Mouse (Mus musculus) intestine, postnatal 0 days (tissue): ENCODE data around the gene 4931428F04Rik. TPM values are rescaled to one million over a fixed set of nuclear protein-coding genes. Genes with fewer than 3 reads are reported as not detected.

Experiments
- ATAC-seq: fragments of 200-750 bp; cut with Nextera tagmentation; 2 replicates; pipeline ENCODE4 v1.8.0; 2017; ENCODE audit warnings: mild to moderate bottlenecking, moderate TSS enrichment, moderate library complexity
- H3K27ac ChIP-seq: fragments of 300-500 bp; sonication (generic); 2 replicates; pipeline ENCODE4 v1.5.1; 2014; ENCODE audit warnings: mild to moderate bottlenecking, low read depth, low read length, moderate library complexity
- H3K27me3 ChIP-seq: fragments of 300-500 bp; sonication (generic); replicated peaks from 2 replicates; pipeline ENCODE4 v1.6.1; 2014; ENCODE audit warnings: low read length, mixed read lengths; ENCODE audit not compliant: control insufficient read depth, insufficient read depth
- H3K36me3 ChIP-seq: fragments of 300-500 bp; sonication (generic); 2 replicates; pipeline ENCODE4 v1.6.1; 2014; ENCODE audit warnings: mild to moderate bottlenecking, moderate library complexity; ENCODE audit not compliant: control insufficient read depth, insufficient read depth
- H3K4me1 ChIP-seq: fragments of 300-500 bp; sonication (generic); replicated peaks from 2 replicates; pipeline ENCODE4 v1.6.1; 2014; ENCODE audit warnings: antibody characterized with exemption, low read length, mixed read lengths; ENCODE audit not compliant: control insufficient read depth, insufficient read depth
- H3K4me2 ChIP-seq: fragments of 300-500 bp; sonication (generic); replicated peaks from 2 replicates; pipeline ENCODE4 v1.6.1; 2014; ENCODE audit warnings: low read depth, mild to moderate bottlenecking, moderate library complexity
- H3K4me3 ChIP-seq: fragments of 300-500 bp; sonication (generic); 2 replicates; pipeline ENCODE4 v1.5.1; 2014; ENCODE audit warnings: low read depth, low read length
- H3K9ac ChIP-seq: fragments of 300-500 bp; sonication (generic); 2 replicates; pipeline ENCODE4 v1.6.1; 2014; ENCODE audit warnings: mild to moderate bottlenecking, low read depth, low read length
- H3K9me3 ChIP-seq: fragments of 300-500 bp; sonication (generic); 2 replicates; pipeline ENCODE4 v1.6.1; 2016; ENCODE audit warnings: mixed run types; ENCODE audit not compliant: control insufficient read depth
- CTCF ChIP-seq: sonication (generic); IDR thresholded peaks from 2 replicates; pipeline ENCODE4 v1.5.1; 2016; ENCODE audit warnings: low read depth, mild to moderate bottlenecking, control low read depth, antibody characterized with exemption, moderate library complexity
- WGBS: fragments of 180-500 bp; shearing (Covaris S2); extraction: QIAGEN DNeasy Blood & Tissue Kit; methylation state at CpG from one replicate; pipeline ENCODE4 v1.1.7; 2014; 5-methylcytosine and 5-hydroxymethylcytosine counted together
- polyA plus RNA-seq: library from polyadenylated mRNA; unstranded; fragments of >200 nt; fragmentation: Nextera tagmentation; extraction: Ambion mirVana; gene quantifications from 2 replicates; pipeline ENCODE4 v1.2.1, GENCODE M21; 2015

Gene 4931428F04Rik
- polyA plus RNA-seq, 1 experiment from 2014 or later, result 1.5 TPM

DNA sequence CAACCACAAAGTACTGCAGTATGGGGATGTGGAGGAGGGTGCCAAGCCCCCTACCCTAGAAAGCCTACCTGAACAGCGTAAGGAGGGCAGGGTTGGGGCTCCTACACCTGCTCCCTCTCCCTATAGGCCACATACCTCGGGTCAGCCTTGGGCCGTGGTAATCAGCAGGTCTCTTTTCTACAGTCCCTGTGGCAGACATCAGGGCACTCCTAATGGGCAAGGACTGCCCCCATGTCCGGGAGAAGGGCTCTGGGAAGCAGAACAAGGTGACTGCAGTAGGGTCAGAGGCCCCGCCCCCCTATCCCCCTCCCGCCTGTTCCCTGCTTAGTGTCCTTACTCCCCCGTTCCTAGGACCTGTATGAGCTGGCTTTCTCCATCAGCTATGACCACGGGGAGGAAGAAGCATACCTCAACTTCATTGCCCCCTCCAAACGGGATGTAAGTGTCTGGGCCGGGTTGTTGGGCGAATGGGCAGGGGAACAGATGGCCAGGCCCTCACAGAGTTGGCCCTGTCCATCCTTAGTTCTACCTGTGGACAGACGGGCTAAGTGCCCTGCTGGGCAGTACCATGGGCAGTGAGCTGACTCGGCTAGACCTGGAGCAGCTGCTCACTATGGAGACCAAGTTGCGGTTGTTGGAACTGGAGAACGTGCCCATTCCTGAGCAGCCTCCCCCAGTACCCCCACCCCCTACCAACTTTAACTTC, 19.6 kb upstream of the 4931428F04Rik start:
- peaks cover 4% of the 10 kb centered on the region; the same call in 1 of the 2 replicates for H3K4me1 ChIP-seq
- no peaks in the 10 kb centered on the region for H3K9me3 ChIP-seq
- WGBS, result 84% methylated on average over 15 of the region's 15 CpGs
- H3K27ac ChIP-seq, result no peak overlapping the region
- no peak for ATAC-seq
- H3K4me2 ChIP-seq, result no peak overlapping the region
- no peaks in the 10 kb centered on the region for H3K27me3 ChIP-seq
- no peak overlapping the region for H3K4me3 ChIP-seq
- no peak overlapping the region for H3K9ac ChIP-seq
- no peak for TF ChIP-seq CTCF
- peaks cover 65% of the 10 kb centered on the region for H3K36me3 ChIP-seq

DNA sequence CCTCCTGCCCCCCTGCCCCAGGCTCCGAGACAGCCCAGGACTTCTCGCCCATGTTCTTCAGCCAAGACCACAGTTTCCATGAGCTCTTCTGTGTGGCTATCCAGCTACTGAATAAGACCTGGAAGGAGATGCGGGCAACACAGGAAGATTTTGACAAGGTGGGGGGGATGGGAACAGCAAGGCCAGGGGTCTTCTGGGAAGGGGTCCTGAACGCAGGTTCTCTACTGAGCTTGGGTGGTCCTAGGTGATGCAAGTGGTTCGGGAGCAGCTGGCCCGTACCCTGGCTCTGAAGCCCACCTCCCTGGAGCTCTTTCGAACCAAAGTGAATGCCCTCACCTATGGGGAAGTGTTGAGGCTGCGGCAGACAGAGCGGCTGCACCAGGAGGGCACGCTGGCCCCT, 18.8 kb upstream of the 4931428F04Rik start:
- ATAC-seq, result no peak
- H3K27ac ChIP-seq, result no peak overlapping the region

DNA sequence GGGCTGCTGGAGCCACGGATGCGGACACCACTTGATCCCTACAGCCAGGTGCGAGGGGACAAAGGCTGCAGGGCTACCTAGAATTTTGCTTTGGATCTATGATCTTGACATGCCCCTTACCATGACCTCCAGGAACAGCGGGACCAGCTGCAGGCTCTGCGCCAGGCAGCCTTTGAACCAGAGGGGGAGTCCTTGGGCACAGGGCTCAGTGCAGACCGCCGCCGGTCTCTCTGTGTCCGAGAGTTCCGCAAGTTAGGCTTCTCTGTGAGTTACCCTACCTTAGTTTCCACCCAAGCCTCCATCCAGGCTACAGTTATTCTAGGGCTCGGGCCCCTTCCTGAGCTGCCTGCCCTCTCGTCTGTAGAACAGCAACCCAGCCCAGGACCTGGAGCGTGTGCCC, 18.0 kb upstream of the 4931428F04Rik start:
- TF ChIP-seq CTCF, result no peak
- Histone ChIP-seq H3K4me1 (peaks cover 4% of the 10 kb centered on the region; the same call in 1 of the 2 replicates), H3K36me3 (peaks cover 58% of the 10 kb centered on the region), H3K4me2 (no peak overlapping the region), H3K9ac (no peak overlapping the region), H3K4me3 (no peak overlapping the region), H3K27me3 (no peaks in the 10 kb centered on the region), H3K27ac (no peak overlapping the region), H3K9me3 (no peaks in the 10 kb centered on the region)
- 94% methylated on average over 13 of the region's 13 CpGs for WGBS
- ATAC-seq, result no peak

More for the DNA sequence above, 18.8 kb upstream of the 4931428F04Rik start:
- H3K27me3 ChIP-seq, result no peaks in the 10 kb centered on the region
- peaks cover 4% of the 10 kb centered on the region; the same call in 1 of the 2 replicates for H3K4me1 ChIP-seq
- 92% methylated on average over 10 of the region's 10 CpGs for WGBS
- TF ChIP-seq CTCF, result no peak
- no peak overlapping the region for H3K4me2 ChIP-seq
- H3K4me3 ChIP-seq, result no peak overlapping the region
- peaks cover 62% of the 10 kb centered on the region for H3K36me3 ChIP-seq
- no peak overlapping the region for H3K9ac ChIP-seq
- H3K9me3 ChIP-seq, result no peaks in the 10 kb centered on the region

DNA sequence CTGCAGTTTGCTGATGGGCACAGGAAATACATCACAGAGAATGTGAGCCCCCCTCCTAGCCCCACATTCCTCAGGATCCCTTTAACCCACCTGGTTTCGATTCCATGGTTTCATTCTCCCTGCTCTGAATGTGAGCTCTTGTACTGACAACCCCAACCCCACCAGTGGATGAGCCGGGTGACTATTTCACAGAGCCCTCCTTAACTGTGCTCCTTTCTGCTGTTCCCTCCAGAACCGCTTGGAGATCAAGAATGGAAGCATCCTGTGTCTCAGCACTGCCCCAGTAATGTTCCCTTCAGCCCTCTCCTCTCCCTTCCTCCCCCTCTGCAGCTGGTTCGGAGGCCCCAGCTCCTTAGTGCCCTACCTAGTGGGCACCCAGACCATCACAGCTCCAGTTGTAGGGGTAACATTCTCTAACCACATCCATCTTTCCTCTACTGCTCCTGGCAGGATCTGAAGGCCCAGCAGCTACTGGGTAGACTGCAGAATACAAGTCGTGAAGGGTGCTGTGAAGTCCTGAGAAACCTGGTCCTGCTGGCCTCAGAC, 16.6 kb upstream of the 4931428F04Rik start:
- peak overlapping the region; percentile 46 for H3K4me3 ChIP-seq
- H3K9me3 ChIP-seq, result no peaks in the 10 kb centered on the region
- WGBS, result 22% methylated on average over 5 of the region's 5 CpGs
- peak; percentile 26 for TF ChIP-seq CTCF
- peaks cover 4% of the 10 kb centered on the region; the same call in 1 of the 2 replicates for H3K4me1 ChIP-seq
- peak overlapping the region; percentile 65 for H3K9ac ChIP-seq
- peak overlapping the region; percentile 82 for H3K4me2 ChIP-seq
- no peak for ATAC-seq
- peaks cover 62% of the 10 kb centered on the region for H3K36me3 ChIP-seq
- no peaks in the 10 kb centered on the region for H3K27me3 ChIP-seq
- H3K27ac ChIP-seq, result peak overlapping the region; percentile 91; the same call in 1 of the 2 replicates

DNA sequence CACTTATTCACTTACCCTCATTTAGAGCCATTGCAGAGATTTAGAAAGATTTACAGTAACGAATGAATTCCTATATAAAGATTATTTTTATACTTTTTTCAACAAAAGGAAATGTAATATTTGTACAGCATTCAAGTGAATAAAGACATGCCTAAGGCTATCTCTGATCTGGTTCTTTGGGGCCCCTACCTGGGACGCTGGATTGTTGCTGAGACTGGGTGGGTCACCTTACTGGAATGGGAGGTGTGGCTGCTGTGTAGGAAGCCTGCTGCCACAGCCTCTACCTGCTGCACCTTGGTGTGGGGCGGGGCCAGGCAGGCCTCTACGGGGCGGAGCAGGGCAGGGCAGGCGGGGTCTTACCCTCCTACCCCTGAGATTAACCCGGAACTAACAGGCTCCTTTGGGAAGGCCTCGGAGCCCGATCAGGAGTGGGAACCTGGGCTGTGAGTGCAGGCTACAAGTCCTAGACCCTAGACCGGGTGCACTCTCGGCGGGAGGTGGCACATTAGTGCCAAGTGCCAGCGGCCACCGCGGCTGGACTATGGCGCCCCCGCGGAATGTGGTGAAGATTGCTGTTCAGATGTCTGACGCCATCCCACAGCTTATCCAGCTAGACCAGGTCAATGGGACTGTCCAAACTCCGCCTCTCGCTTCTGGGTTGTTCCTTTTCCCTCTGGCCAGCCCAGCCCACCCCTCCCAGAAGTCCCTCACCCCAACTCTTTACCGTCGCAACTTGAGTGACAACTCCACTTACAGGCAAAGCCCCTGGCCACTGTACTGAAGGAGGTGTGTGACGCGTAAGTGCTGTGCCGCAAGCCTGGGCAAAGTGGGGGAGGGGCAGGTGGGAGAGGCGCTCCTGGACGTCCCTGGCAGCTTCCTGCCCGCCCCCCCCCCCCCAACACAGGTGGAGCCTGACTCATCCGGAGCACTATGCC, 15.8 kb upstream of the 4931428F04Rik start, which contains the start of gene Elmo3:
Gene Elmo3 (plus strand): TSS at position 391 of the 935 bp plus-strand sequence.
- H3K36me3 ChIP-seq, result peaks cover 65% of the 10 kb centered on the region
- peak within 1 kb of the TSS; percentile 82 for H3K4me2 ChIP-seq
- peak within 1 kb of the TSS; percentile 46 for H3K4me3 ChIP-seq
- H3K27me3 ChIP-seq, result no peaks in the 10 kb centered on the region
- WGBS, result 3% methylated on average over 29 of the region's 30 CpGs
- H3K4me1 ChIP-seq, result peaks cover 4% of the 10 kb centered on the region; the same call in 1 of the 2 replicates
- TF ChIP-seq CTCF, result peak; percentile 32
- peak; percentile 96 for ATAC-seq
- no peaks in the 10 kb centered on the region for H3K9me3 ChIP-seq
- peak within 1 kb of the TSS; percentile 91 for H3K27ac ChIP-seq
- peak within 1 kb of the TSS; percentile 65 for H3K9ac ChIP-seq
